Mouse (Mus musculus): ENCODE data around the gene Cdh10. TPM values are rescaled to one million over a fixed set of nuclear protein-coding genes. Genes with fewer than 3 reads are reported as not detected.

Cdh10 gene
- 0.06 TPM in 1 of 2 replicates, not detected in the other for polyA plus RNA-seq (2012; rRNA removed)

DNA sequence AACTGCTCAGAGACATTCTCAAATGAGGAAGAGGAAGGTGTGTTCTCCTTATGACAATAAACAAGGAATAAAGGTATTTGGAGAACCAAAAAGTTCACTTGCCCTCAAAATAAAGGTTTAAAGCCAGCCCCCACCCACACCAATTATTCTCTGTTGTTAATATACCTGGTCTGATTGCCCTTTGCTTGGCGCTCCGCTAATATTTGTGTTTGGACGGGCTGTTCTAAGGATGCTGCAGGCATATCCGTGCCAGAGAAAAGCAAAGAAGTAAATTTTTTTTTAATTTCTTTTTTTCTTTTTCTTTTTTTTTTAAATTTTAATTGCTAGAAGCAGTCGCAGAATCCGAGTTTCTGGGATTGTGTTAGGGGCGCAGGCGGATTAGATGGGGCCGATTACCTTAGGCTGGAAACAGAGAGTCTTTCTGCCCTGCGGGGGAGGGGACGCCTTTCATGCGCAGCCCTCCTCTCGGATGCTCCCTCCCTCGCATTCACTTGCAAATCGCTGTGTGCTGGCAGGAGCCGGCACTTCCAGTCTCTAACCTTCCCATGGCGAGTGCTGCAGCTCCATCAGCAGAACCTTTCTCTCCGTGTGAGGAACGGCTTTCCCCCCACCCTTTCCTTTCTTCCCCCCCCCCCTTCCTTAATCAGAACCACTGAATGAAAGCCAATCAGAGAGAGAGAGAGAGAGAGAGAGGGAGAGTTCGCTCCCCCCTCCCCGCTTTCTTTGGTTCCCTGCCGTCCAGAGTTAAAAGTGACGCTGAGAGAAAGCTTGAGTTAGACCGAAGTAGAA, at the start of gene Cdh10:
Gene Cdh10, plus strand, starts transcription at position 763 of the 789 bp plus-strand sequence.
- H3K27ac ChIP-seq (ENCODE audit: control insufficient read depth, insufficient read depth, low read length), result no peak within 1 kb of the TSS
- H3K4me1 ChIP-seq (replicated peaks; ENCODE audit: control insufficient read depth, insufficient read depth, low read length), result no peaks in the 10 kb centered on the region
- H3K36me3 ChIP-seq (ENCODE audit: control insufficient read depth, insufficient read depth, low read length), result no peaks in the 10 kb centered on the region
- DNase-seq, result no peak
- WGBS, result 5% methylated on average over 24 of the region's 24 CpGs
- no peak within 1 kb of the TSS for H3K4me3 ChIP-seq (ENCODE audit: control insufficient read depth, insufficient read depth, low read length)
- no peaks in the 10 kb centered on the region for H3K27me3 ChIP-seq (ENCODE audit: control insufficient read depth, insufficient read depth, low read length)
- TF ChIP-seq CTCF (IDR thresholded peaks at IDR 0.05; ENCODE audit: borderline replicate concordance, control insufficient read depth, extremely low read depth, insufficient read depth, low read length, poor library complexity) (no peak), POLR2A (IDR thresholded peaks at IDR 0.05; ENCODE audit: control insufficient read depth, extremely low read depth, insufficient read depth, low read length, poor library complexity) (no peak)

- Histone ChIP-seq H3K27ac (ENCODE audit: control insufficient read depth, insufficient read depth, low read length) (no peak overlapping the region), H3K4me3 (ENCODE audit: control insufficient read depth, insufficient read depth, low read length) (no peak overlapping the region), H3K4me1 (replicated peaks; ENCODE audit: control insufficient read depth, insufficient read depth, low read length) (no peaks in the 10 kb centered on the region), H3K27me3 (ENCODE audit: control insufficient read depth, insufficient read depth, low read length) (no peaks in the 10 kb centered on the region), H3K36me3 (ENCODE audit: control insufficient read depth, insufficient read depth, low read length) (no peaks in the 10 kb centered on the region)
- DNase-seq, result no peak
- 84% methylated on average over 4 of the region's 4 CpGs for WGBS
- TF ChIP-seq POLR2A (IDR thresholded peaks at IDR 0.05; ENCODE audit: control insufficient read depth, extremely low read depth, insufficient read depth, low read length, poor library complexity), result no peak
Measured at GRCm38 (mm10) chr15:18809148-18809827, 9.5 kb upstream of the Cdh10 start.

- DNase-seq, result no peak
- 90% methylated on average over 3 of the region's 3 CpGs for WGBS
- Histone ChIP-seq H3K36me3 (ENCODE audit: control insufficient read depth, insufficient read depth, low read length) (no peaks in the 10 kb centered on the region), H3K27ac (ENCODE audit: control insufficient read depth, insufficient read depth, low read length) (no peak overlapping the region), H3K27me3 (ENCODE audit: control insufficient read depth, insufficient read depth, low read length) (no peaks in the 10 kb centered on the region), H3K4me3 (ENCODE audit: control insufficient read depth, insufficient read depth, low read length) (no peak overlapping the region), H3K4me1 (replicated peaks; ENCODE audit: control insufficient read depth, insufficient read depth, low read length) (no peaks in the 10 kb centered on the region)
- TF ChIP-seq CTCF (IDR thresholded peaks at IDR 0.05; ENCODE audit: borderline replicate concordance, control insufficient read depth, extremely low read depth, insufficient read depth, low read length, poor library complexity) (no peak), POLR2A (IDR thresholded peaks at IDR 0.05; ENCODE audit: control insufficient read depth, extremely low read depth, insufficient read depth, low read length, poor library complexity) (no peak)
Measured at GRCm38 (mm10) chr15:18817707-18818106, 1.0 kb upstream of the Cdh10 start.

- Histone ChIP-seq H3K4me1 (replicated peaks; ENCODE audit: control insufficient read depth, insufficient read depth, low read length) (no peaks in the 10 kb centered on the region), H3K36me3 (ENCODE audit: control insufficient read depth, insufficient read depth, low read length) (no peaks in the 10 kb centered on the region), H3K4me3 (ENCODE audit: control insufficient read depth, insufficient read depth, low read length) (no peak overlapping the region), H3K27me3 (ENCODE audit: control insufficient read depth, insufficient read depth, low read length) (no peaks in the 10 kb centered on the region), H3K27ac (ENCODE audit: control insufficient read depth, insufficient read depth, low read length) (no peak overlapping the region)
- 20% methylated on average over 3 of the region's 3 CpGs for WGBS
- no peak for TF ChIP-seq CTCF (IDR thresholded peaks at IDR 0.05; ENCODE audit: borderline replicate concordance, control insufficient read depth, extremely low read depth, insufficient read depth, low read length, poor library complexity)
- DNase-seq, result no peak
Measured at GRCm38 (mm10) chr15:18820226-18820625, 1.5 kb downstream of the Cdh10 start.

GRCm38 (mm10) chr15:18821114-18821756, 2.5 kb downstream of the Cdh10 start:
- no peak overlapping the region for H3K27ac ChIP-seq (ENCODE audit: control insufficient read depth, insufficient read depth, low read length)
- DNase-seq, result peak; percentile 70
- 17% methylated on average over 10 of the region's 10 CpGs for WGBS
- no peaks in the 10 kb centered on the region for H3K36me3 ChIP-seq (ENCODE audit: control insufficient read depth, insufficient read depth, low read length)
- no peaks in the 10 kb centered on the region for H3K27me3 ChIP-seq (ENCODE audit: control insufficient read depth, insufficient read depth, low read length)
- H3K4me1 ChIP-seq (replicated peaks; ENCODE audit: control insufficient read depth, insufficient read depth, low read length), result no peaks in the 10 kb centered on the region
- no peak overlapping the region for H3K4me3 ChIP-seq (ENCODE audit: control insufficient read depth, insufficient read depth, low read length)
- TF ChIP-seq POLR2A (IDR thresholded peaks at IDR 0.05; ENCODE audit: control insufficient read depth, extremely low read depth, insufficient read depth, low read length, poor library complexity) (no peak), CTCF (IDR thresholded peaks at IDR 0.05; ENCODE audit: borderline replicate concordance, control insufficient read depth, extremely low read depth, insufficient read depth, low read length, poor library complexity) (no peak)

DNA sequence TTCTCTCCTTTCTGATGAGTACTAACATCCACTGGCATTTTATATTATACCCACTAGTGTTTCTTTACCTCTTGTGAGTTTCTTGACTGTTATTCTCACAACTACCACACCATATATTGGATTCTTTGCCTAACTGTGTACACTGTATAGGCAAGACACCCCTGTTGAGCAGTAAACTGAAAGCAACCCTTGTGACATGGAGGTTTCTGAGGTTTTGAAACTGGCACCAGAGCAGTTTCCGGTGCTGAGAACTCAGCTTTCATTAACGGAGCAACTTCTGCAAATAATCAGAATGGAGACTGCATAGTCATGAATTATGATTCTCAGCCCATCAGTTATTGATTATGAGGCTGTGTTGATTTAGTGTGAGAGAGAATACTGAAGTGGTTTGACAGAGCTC, 4.7 kb downstream of the Cdh10 start:
- H3K4me3 ChIP-seq (ENCODE audit: control insufficient read depth, insufficient read depth, low read length), result no peak overlapping the region
- WGBS, result 43% methylated on average over 2 of the region's 2 CpGs

More for the DNA sequence above, 4.7 kb downstream of the Cdh10 start:
- Histone ChIP-seq H3K36me3 (ENCODE audit: control insufficient read depth, insufficient read depth, low read length) (no peaks in the 10 kb centered on the region), H3K4me1 (replicated peaks; ENCODE audit: control insufficient read depth, insufficient read depth, low read length) (no peaks in the 10 kb centered on the region), H3K27ac (ENCODE audit: control insufficient read depth, insufficient read depth, low read length) (no peak overlapping the region), H3K27me3 (ENCODE audit: control insufficient read depth, insufficient read depth, low read length) (no peaks in the 10 kb centered on the region)
- DNase-seq, result no peak
- TF ChIP-seq POLR2A (IDR thresholded peaks at IDR 0.05; ENCODE audit: control insufficient read depth, extremely low read depth, insufficient read depth, low read length, poor library complexity) (no peak), CTCF (IDR thresholded peaks at IDR 0.05; ENCODE audit: borderline replicate concordance, control insufficient read depth, extremely low read depth, insufficient read depth, low read length, poor library complexity) (no peak)

Measured in thymus, adult 2 months (tissue).